Mouse (Mus musculus): ENCODE results near the gene Sh3rf3.
A peak's percentile ranks its signal among the peaks of the same experiment; 100 is the strongest.

The Sh3rf3 gene

GRCm38 (mm10) chr10:59110386-59110785 is 297.2 kb downstream of the Sh3rf3 start:
- no peak for DNase-seq

GRCm38 (mm10) chr10:59112755-59113154 is 299.6 kb downstream of the Sh3rf3 start:
- no peak for DNase-seq

- no peak for DNase-seq
Observed at GRCm38 (mm10) chr10:59113386-59113785, 300.2 kb downstream of the Sh3rf3 start.

- no peak for DNase-seq
Observed at GRCm38 (mm10) chr10:59114535-59115291, 301.6 kb downstream of the Sh3rf3 start.

GRCm38 (mm10) chr10:59115691-59116090 is 302.5 kb downstream of the Sh3rf3 start:
- no peak for DNase-seq

- no peak for DNase-seq
Observed at GRCm38 (mm10) chr10:59116331-59116730, 303.2 kb downstream of the Sh3rf3 start.

GRCm38 (mm10) chr10:59117555-59117954 is 304.4 kb downstream of the Sh3rf3 start:
- DNase-seq, result no peak

GRCm38 (mm10) chr10:59119001-59119400 is 305.8 kb downstream of the Sh3rf3 start:
- DNase-seq, result no peak

GRCm38 (mm10) chr10:59119811-59120210 is 306.7 kb downstream of the Sh3rf3 start:
- no peak for DNase-seq

GRCm38 (mm10) chr10:59125497-59125896 is 312.3 kb downstream of the Sh3rf3 start:
- no peak for DNase-seq

- no peak for DNase-seq
Observed at GRCm38 (mm10) chr10:59127637-59128036, 314.5 kb downstream of the Sh3rf3 start.

GRCm38 (mm10) chr10:59131926-59132628 is 318.9 kb downstream of the Sh3rf3 start:
- peak; percentile 12 for DNase-seq

GRCm38 (mm10) chr10:59133478-59134009 is 320.4 kb downstream of the Sh3rf3 start:
- DNase-seq, result no peak

- DNase-seq, result no peak
Observed at GRCm38 (mm10) chr10:59149956-59150383, 336.8 kb downstream of the Sh3rf3 start.

- DNase-seq, result no peak
Observed at GRCm38 (mm10) chr10:59150938-59151657, 337.9 kb downstream of the Sh3rf3 start.

- DNase-seq, result no peak
Observed at GRCm38 (mm10) chr10:59152544-59153081, 339.5 kb downstream of the Sh3rf3 start.

GRCm38 (mm10) chr10:59158627-59159026 is 345.5 kb downstream of the Sh3rf3 start:
- no peak for DNase-seq

GRCm38 (mm10) chr10:59162185-59162897 is 349.2 kb downstream of the Sh3rf3 start:
- peak; percentile 53 for DNase-seq

GRCm38 (mm10) chr10:59166104-59166944 is 353.2 kb downstream of the Sh3rf3 start:
- peak; percentile 30 for DNase-seq

- DNase-seq, result no peak
Observed at GRCm38 (mm10) chr10:59171042-59171441, 357.9 kb downstream of the Sh3rf3 start.

- no peak for DNase-seq
Observed at GRCm38 (mm10) chr10:59172539-59172938, 359.4 kb downstream of the Sh3rf3 start.

All from liver (tissue).